ENCODE assay signal across 9 mouse cellular contexts in the genomic region with DNA sequence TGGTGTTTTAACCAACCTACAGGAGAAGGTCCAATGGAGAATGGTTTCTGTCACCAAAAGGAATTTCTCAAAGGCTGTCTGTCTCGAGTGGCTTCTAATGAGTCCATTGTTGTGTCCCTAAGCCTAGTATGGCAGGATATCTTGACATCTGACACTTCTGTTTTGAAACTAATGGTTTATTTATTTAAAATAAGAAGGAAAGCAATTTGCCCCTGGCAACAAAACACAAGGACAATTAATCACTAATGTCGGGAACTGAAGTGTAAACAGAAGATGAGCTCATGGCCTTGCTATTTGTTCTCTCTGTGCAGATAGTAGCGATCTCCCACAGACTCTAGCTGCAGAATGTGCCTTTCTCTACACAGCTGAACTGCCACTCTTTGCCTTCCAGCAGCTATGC. TPM values are rescaled to one million over a fixed set of nuclear protein-coding genes. Genes with fewer than 3 reads are reported as not detected.
DNase-seq lines count a peak whose midpoint lies in the region; ATAC-seq lines count a peak whose summit lies in the region.
"Had no signal": no experiment of that assay in that cellular context is flagged by ENCODE, and none has a peak within 500 bp of the region (broad histone marks: within the 10 kb centered on the region; RNA-seq: fewer than 3 reads in every experiment).

No protein-coding gene starts in this region.

- no peak overlapping the region for H3K9ac ChIP-seq in liver, embryonic 15.5 days
- H3K9ac ChIP-seq: limb, embryonic 15.5 days had no signal

- H3K4me2 ChIP-seq in liver, embryonic 15.5 days = no peak overlapping the region
- H3K4me2 ChIP-seq: limb, embryonic 15.5 days had no signal

- peaks cover 4% of the 10 kb centered on the region; the same call in 1 of the 2 replicates for H3K36me3 ChIP-seq in heart, embryonic 10.5 days
- no peaks in the 10 kb centered on the region for H3K36me3 ChIP-seq in liver, embryonic 15.5 days (replicated peaks)
- H3K36me3 ChIP-seq: limb, embryonic 15.5 days had no signal

- 0 out of 2 replicates have a peak overlapping the region, but pooled peaks have one; percentile 52 for H3K27ac ChIP-seq in heart, embryonic 10.5 days
- peak overlapping the region; percentile 43; the same call in 1 of the 2 replicates for H3K27ac ChIP-seq in liver, embryonic 15.5 days (replicated peaks)
- H3K27ac ChIP-seq: limb, embryonic 15.5 days had no signal

- no peak for ATAC-seq in liver, embryonic 15.5 days (ENCODE audit: insufficient read depth)

- intact Hi-C loops in heart, postnatal 25 days (cut with DNase I) = no loop called here

- no peak overlapping the region for H3K4me3 ChIP-seq in heart, embryonic 10.5 days
- no peak overlapping the region for H3K4me3 ChIP-seq in liver, embryonic 15.5 days (replicated peaks)
- H3K4me3 ChIP-seq: limb, embryonic 15.5 days had no signal

- H3K4me1 ChIP-seq in heart, embryonic 10.5 days = peaks cover 61% of the 10 kb centered on the region
- peaks cover 48% of the 10 kb centered on the region for H3K4me1 ChIP-seq in liver, embryonic 15.5 days (replicated peaks)
- H3K4me1 ChIP-seq: limb, embryonic 15.5 days had no signal

- no peaks in the 10 kb centered on the region for H3K9me3 ChIP-seq in heart, embryonic 10.5 days
- no peaks in the 10 kb centered on the region for H3K9me3 ChIP-seq in liver, embryonic 15.5 days (replicated peaks)
- H3K9me3 ChIP-seq: limb, embryonic 15.5 days had no signal

- H3K27me3 ChIP-seq in heart, embryonic 10.5 days (ENCODE audit: insufficient read depth, poor library complexity, severe bottlenecking) = peaks cover 31% of the 10 kb centered on the region
- no peaks in the 10 kb centered on the region for H3K27me3 ChIP-seq in liver, embryonic 15.5 days
- H3K27me3 ChIP-seq: limb, embryonic 15.5 days had no signal

- WGBS in heart, embryonic 10.5 days = 9% methylated on average over 3 of the region's 3 CpGs
- WGBS in liver, embryonic 15.5 days (ENCODE audit: insufficient replicate concordance) = 37% methylated on average over 3 of the region's 3 CpGs

- DNase-seq in heart, adult 11 months = peak; percentile 48
- DNase-seq in heart, postnatal 25 days (ENCODE audit: low spot score) = no peak
- DNase-seq in 3T3-L1 (ENCODE audit: low read depth, low spot score) = peak; percentile 84
- DNase-seq in heart, embryonic 10.5 days (ENCODE audit: low spot score) = no peak
- no peak for DNase-seq in T-cell, adult 2 months (ENCODE audit: low spot score)
- no peak for DNase-seq in layer of hippocampus, adult 8-10 months (ENCODE audit: low spot score in 2 of 2)
- DNase-seq in ovary, postnatal 10 days (ENCODE audit: low spot score) = no peak

RNA-seq across cellular contexts. Expression of a gene that starts 22.7 kb away (rescaled TPM):
- total RNA-seq in heart, postnatal 25 days (2021) = 1 to 10 TPM; 4.9 to 6.2 TPM
- polyA plus RNA-seq in heart, embryonic 10.5 days (2016; fragmentation: Nextera tagmentation; extraction: Ambion mirVana) = 1.4 and 1.9 TPM in 2 replicates
- 6.3 and 9.9 TPM in 2 replicates for polyA plus RNA-seq in liver, embryonic 15.5 days (2015; fragmentation: Nextera tagmentation; extraction: Ambion mirVana)
- total RNA-seq in layer of hippocampus, adult 8-10 months (2022) = 1 to 10 TPM; 1.3 to 5.8 (median 3.7) TPM

RNA-seq across cellular contexts. Expression of a gene that starts 23.2 kb away (rescaled TPM):
- total RNA-seq in heart, postnatal 25 days (2021) = 10 to 100 TPM; 17.5 to 22.0 TPM
- polyA plus RNA-seq in heart, embryonic 10.5 days (2016; fragmentation: Nextera tagmentation; extraction: Ambion mirVana) = 9.9 and 16.7 TPM in 2 replicates
- polyA plus RNA-seq in liver, embryonic 15.5 days (2015; fragmentation: Nextera tagmentation; extraction: Ambion mirVana) = 21.7 and 24.9 TPM in 2 replicates
- total RNA-seq in layer of hippocampus, adult 8-10 months (2022) = 10 to 100 TPM in 2 of 4 experiments, 1 to 10 TPM in 2; 9.8 to 15.4 (median 12.1) TPM

Comparison
In these comparisons a context has a peak if more than half of its experiments do, and no peak if none do; other contexts are left out.
1. DNase-seq: peak in heart, adult 11 months (single experiment) and 3T3-L1 (single experiment); none in heart, postnatal 25 days (single experiment), heart, embryonic 10.5 days (single experiment), T-cell, adult 2 months (single experiment), layer of hippocampus, adult 8-10 months (0 of 2) and ovary, postnatal 10 days (single experiment).